Mouse (Mus musculus): Measurements from ENCODE around the gene Ythdf2. TPM values are rescaled to one million over a fixed set of nuclear protein-coding genes. Genes with fewer than 3 reads are reported as not detected.

Gene Ythdf2
- 29.9 and 51.9 TPM in 2 replicates for polyA plus RNA-seq (2012; ENCODE audit: low replicate concordance)

GRCm38 (mm10) chr4:132211953-132212734, at the start of gene Ythdf2:
Gene Ythdf2, minus strand, starts transcription at chr4:132212303.

GRCm38 (mm10) chr4:132144080-132144841, 67.8 kb downstream of the Ythdf2 start, which contains the start of gene Oprd1:
Gene Oprd1, minus strand, starts transcription at chr4:132144486.

Other genes starting within 250 kb of the Ythdf2 start
- gene Gm10300, start 137.6 kb downstream of the Ythdf2 start, polyA plus RNA-seq (2012; ENCODE audit: low replicate concordance), result 0.16 and 0.46 TPM in 2 replicates
- 44.6 and 133 TPM in 2 replicates for gene Epb41, start 137.0 kb downstream of the Ythdf2 start, polyA plus RNA-seq (2012; ENCODE audit: low replicate concordance)
- 0.26 and 0.64 TPM in 2 replicates for gene Oprd1, start 67.8 kb downstream of the Ythdf2 start, polyA plus RNA-seq (2012; ENCODE audit: low replicate concordance)
- gene Gmeb1, start 49.3 kb upstream of the Ythdf2 start, polyA plus RNA-seq (2012; ENCODE audit: low replicate concordance), result 4.3 and 21.8 TPM in 2 replicates
- 2.3 and 17.1 TPM in 2 replicates for gene Taf12, start 62.1 kb upstream of the Ythdf2 start, polyA plus RNA-seq (2012; ENCODE audit: low replicate concordance)
- 0.17 TPM in 1 of 2 replicates, not detected in the other for gene Rab42, start 91.1 kb upstream of the Ythdf2 start, polyA plus RNA-seq (2012; ENCODE audit: low replicate concordance)
- 29.7 and 39.5 TPM in 2 replicates for gene Trnau1ap, start 117.2 kb upstream of the Ythdf2 start, polyA plus RNA-seq (2012; ENCODE audit: low replicate concordance)
- 9.6 and 21.3 TPM in 2 replicates for gene Rcc1, start 141.3 kb upstream of the Ythdf2 start, polyA plus RNA-seq (2012; ENCODE audit: low replicate concordance)
- gene Phactr4, start 210.2 kb upstream of the Ythdf2 start, polyA plus RNA-seq (2012; ENCODE audit: low replicate concordance), result 7.5 and 8.5 TPM in 2 replicates

All from hematopoietic multipotent progenitor cell, adult 10-12 weeks (in vitro differentiated cells).